Mouse (Mus musculus): ENCODE measurements around the gene Smurf1. TPM values are rescaled to one million over a fixed set of nuclear protein-coding genes. Genes with fewer than 3 reads are reported as not detected.

The Smurf1 gene
- polyA plus RNA-seq, 1 experiment from 2014 or later = 11.6 TPM

DNA sequence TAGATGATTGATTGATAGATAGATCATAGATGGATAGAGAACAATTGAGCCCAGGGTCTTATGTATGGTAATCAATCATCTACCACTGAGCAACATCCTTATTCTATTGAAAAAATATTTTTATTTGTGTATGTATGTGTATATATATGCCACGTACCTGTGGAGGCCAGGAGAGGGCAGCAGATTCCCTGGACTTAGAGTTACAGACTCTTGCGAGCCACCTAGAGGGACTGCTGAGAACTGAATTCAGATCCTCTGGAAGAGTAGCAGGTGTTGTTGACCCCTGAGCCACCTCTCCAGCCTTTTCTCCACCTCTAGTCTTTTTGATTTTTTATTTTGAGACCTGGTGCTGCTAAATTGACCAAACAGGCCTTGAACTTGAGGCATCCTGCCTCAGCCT lies 32.8 kb upstream of the Smurf1 start:
- Histone ChIP-seq H3K36me3 (ENCODE audit: control insufficient read depth, insufficient read depth, low read length) (no peaks in the 10 kb centered on the region), H3K9ac (ENCODE audit: low read length) (no peak overlapping the region), H3K27ac (replicated peaks) (no peak overlapping the region), H3K9me3 (ENCODE audit: control insufficient read depth, low read length) (no peaks in the 10 kb centered on the region), H3K4me3 (ENCODE audit: low read depth, low read length) (no peak overlapping the region), H3K4me1 (replicated peaks; ENCODE audit: control insufficient read depth, insufficient read depth) (no peaks in the 10 kb centered on the region), H3K27me3 (ENCODE audit: control insufficient read depth, insufficient read depth, low read length) (no peaks in the 10 kb centered on the region), H3K4me2 (replicated peaks; ENCODE audit: low read depth) (no peak overlapping the region)
- no peak for TF ChIP-seq EP300 (optimal IDR thresholded peaks at IDR 0.05)
- TF ChIP-seq CTCF (IDR thresholded peaks at IDR 0.05; ENCODE audit: low read depth) = peak; percentile 74
- DNase-seq (ENCODE audit: low spot score) (peak; percentile 47), ATAC-seq (ENCODE audit: low FRiP score, low TSS enrichment) (no peak)
- whole genome bisulfite sequencing = 45% methylated on average over 2 of the region's 2 CpGs

GRCm38 (mm10) chr5:144990481-144990880 lies 24.8 kb upstream of the Smurf1 start:
- no peak overlapping the region for H3K9ac ChIP-seq (ENCODE audit: low read length)
- no peak for ATAC-seq (ENCODE audit: low FRiP score, low TSS enrichment)
- no peak for DNase-seq (ENCODE audit: low spot score)
- WGBS = 64% methylated on average over 5 of the region's 5 CpGs
- H3K27me3 ChIP-seq (ENCODE audit: control insufficient read depth, insufficient read depth, low read length) = no peaks in the 10 kb centered on the region
- H3K4me1 ChIP-seq (replicated peaks; ENCODE audit: control insufficient read depth, insufficient read depth) = no peaks in the 10 kb centered on the region
- no peaks in the 10 kb centered on the region for H3K36me3 ChIP-seq (ENCODE audit: control insufficient read depth, insufficient read depth, low read length)
- no peak overlapping the region for H3K27ac ChIP-seq (replicated peaks)
- no peaks in the 10 kb centered on the region for H3K9me3 ChIP-seq (ENCODE audit: control insufficient read depth, low read length)
- H3K4me2 ChIP-seq (replicated peaks; ENCODE audit: low read depth) = no peak overlapping the region
- TF ChIP-seq EP300 (optimal IDR thresholded peaks at IDR 0.05) (no peak), CTCF (IDR thresholded peaks at IDR 0.05; ENCODE audit: low read depth) (no peak)
- H3K4me3 ChIP-seq (ENCODE audit: low read depth, low read length) = no peak overlapping the region

DNA sequence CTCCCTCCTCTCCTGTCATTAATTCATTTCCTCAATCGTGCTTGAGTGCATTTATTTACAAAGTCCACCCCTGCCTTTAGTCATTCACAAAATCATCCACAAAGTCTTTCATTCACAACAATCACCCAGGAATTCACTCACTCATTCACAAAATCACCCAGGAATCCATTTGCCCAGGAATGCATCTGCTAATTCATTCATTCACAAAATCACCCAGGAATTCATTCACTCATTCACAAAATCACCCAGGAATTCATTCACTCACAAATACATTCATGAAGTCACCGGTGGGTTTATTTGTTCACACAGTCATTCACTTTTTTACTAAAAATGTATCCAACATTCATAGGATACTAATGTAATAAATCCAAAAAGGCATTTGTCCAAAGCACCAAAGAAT lies 24.4 kb upstream of the Smurf1 start:
- 58% methylated on average over 2 of the region's 2 CpGs for WGBS
- no peak for DNase-seq (ENCODE audit: low spot score)

DNA sequence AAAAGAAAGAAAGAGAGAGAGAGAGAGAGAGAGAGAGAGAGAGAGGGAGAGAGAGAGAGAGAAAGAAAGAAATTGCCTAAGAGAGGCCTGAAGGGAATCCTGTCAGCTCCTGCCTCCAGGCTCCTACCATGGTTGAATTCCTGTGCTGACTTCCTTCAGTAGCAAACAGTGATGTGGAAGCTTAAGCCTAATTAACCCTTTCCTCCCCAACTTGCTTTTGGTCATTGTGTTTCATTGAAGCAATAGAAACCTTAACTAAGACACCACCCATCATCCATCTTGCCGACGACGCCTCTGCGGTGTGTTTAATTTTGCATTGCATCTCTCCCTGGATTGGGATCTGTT lies 23.4 kb upstream of the Smurf1 start:
- Histone ChIP-seq H3K4me2 (replicated peaks; ENCODE audit: low read depth) (no peak overlapping the region), H3K9me3 (ENCODE audit: control insufficient read depth, low read length) (peaks cover 3% of the 10 kb centered on the region; the same call in 1 of the 2 replicates), H3K27ac (replicated peaks) (no peak overlapping the region), H3K9ac (ENCODE audit: low read length) (no peak overlapping the region), H3K4me3 (ENCODE audit: low read depth, low read length) (no peak overlapping the region), H3K36me3 (ENCODE audit: control insufficient read depth, insufficient read depth, low read length) (no peaks in the 10 kb centered on the region), H3K4me1 (replicated peaks; ENCODE audit: control insufficient read depth, insufficient read depth) (no peaks in the 10 kb centered on the region), H3K27me3 (ENCODE audit: control insufficient read depth, insufficient read depth, low read length) (no peaks in the 10 kb centered on the region)
- DNase-seq (ENCODE audit: low spot score) = no peak
- no peak for TF ChIP-seq EP300 (optimal IDR thresholded peaks at IDR 0.05)
- no peak for TF ChIP-seq CTCF (IDR thresholded peaks at IDR 0.05; ENCODE audit: low read depth)
- 72% methylated on average over 4 of the region's 4 CpGs for WGBS
- ATAC-seq (ENCODE audit: low FRiP score, low TSS enrichment) = peak; percentile 51; the same call in 1 of the 2 replicates

More for the DNA sequence above, 24.4 kb upstream of the Smurf1 start:
- ATAC-seq (ENCODE audit: low FRiP score, low TSS enrichment) = no peak
- Histone ChIP-seq H3K4me2 (replicated peaks; ENCODE audit: low read depth) (no peak overlapping the region), H3K36me3 (ENCODE audit: control insufficient read depth, insufficient read depth, low read length) (no peaks in the 10 kb centered on the region), H3K27me3 (ENCODE audit: control insufficient read depth, insufficient read depth, low read length) (no peaks in the 10 kb centered on the region), H3K9me3 (ENCODE audit: control insufficient read depth, low read length) (no peaks in the 10 kb centered on the region), H3K4me1 (replicated peaks; ENCODE audit: control insufficient read depth, insufficient read depth) (no peaks in the 10 kb centered on the region), H3K27ac (replicated peaks) (no peak overlapping the region), H3K9ac (ENCODE audit: low read length) (no peak overlapping the region), H3K4me3 (ENCODE audit: low read depth, low read length) (no peak overlapping the region)
- TF ChIP-seq EP300 (optimal IDR thresholded peaks at IDR 0.05) (no peak), CTCF (IDR thresholded peaks at IDR 0.05; ENCODE audit: low read depth) (no peak)

DNA sequence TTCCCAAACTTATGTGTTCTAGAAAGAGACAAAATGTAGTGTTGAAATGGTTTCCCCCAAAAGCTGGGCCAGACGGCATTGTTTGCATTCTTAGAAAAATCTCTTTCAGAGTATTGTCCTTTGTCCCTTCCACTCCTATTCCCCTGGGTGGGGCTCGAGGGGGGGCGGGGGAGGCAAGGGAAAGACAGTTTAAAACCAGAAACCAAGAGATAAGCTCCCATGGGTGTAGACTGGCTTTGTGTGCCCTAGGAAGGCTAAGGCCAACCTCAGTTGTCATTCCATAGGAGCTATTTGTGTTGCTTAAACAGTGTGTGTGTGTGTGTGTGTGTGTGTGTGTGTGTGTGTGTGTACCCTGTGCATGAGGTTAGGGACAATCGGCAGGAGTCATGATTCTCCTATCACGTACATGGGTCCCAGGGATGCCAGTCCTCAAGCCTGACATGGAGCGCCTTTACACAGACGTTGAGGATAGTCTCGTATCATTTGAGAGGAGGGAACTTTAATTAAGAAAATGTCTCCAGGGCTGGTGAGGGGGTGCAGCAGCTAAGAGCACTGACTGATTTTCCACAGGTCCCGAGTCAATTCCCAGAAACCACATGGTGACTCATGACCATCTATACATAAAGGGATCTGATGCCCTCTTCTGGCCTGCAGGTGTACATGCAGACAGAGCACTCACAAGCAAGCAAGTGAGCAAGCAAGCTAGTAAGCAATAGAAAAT lies 22.9 kb upstream of the Smurf1 start:
- Histone ChIP-seq H3K4me3 (ENCODE audit: low read depth, low read length) (no peak overlapping the region), H3K4me1 (replicated peaks; ENCODE audit: control insufficient read depth, insufficient read depth) (no peaks in the 10 kb centered on the region), H3K36me3 (ENCODE audit: control insufficient read depth, insufficient read depth, low read length) (no peaks in the 10 kb centered on the region), H3K27me3 (ENCODE audit: control insufficient read depth, insufficient read depth, low read length) (no peaks in the 10 kb centered on the region), H3K4me2 (replicated peaks; ENCODE audit: low read depth) (no peak overlapping the region), H3K9ac (ENCODE audit: low read length) (no peak overlapping the region), H3K9me3 (ENCODE audit: control insufficient read depth, low read length) (peaks cover 3% of the 10 kb centered on the region; the same call in 1 of the 2 replicates), H3K27ac (replicated peaks) (no peak overlapping the region)
- peak; percentile 60 for DNase-seq (ENCODE audit: low spot score)
- WGBS = 32% methylated on average over 9 of the region's 9 CpGs
- peak; percentile 89 for TF ChIP-seq CTCF (IDR thresholded peaks at IDR 0.05; ENCODE audit: low read depth)
- TF ChIP-seq EP300 (optimal IDR thresholded peaks at IDR 0.05) = no peak
- peak; percentile 84 for ATAC-seq (ENCODE audit: low FRiP score, low TSS enrichment)

DNA sequence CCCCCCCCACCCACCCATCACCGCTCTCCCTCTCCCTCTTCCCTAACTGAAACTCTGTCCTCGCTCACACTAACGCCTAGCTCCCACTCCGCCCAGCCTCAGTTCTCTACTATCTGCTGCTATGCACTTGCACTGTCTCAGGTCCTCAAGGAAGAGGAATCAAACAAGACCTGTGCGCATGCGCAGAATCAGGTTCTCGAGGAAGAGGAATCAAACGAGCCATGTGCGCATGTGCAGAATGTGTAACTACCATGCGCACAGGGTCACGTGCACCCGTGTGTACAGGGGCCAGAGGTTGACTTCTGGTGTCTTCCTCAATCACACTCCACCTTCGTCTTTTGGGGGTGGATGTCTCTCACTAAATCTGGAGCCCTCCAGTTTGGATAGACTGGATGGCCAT lies 21.9 kb upstream of the Smurf1 start:
- TF ChIP-seq CTCF (IDR thresholded peaks at IDR 0.05; ENCODE audit: low read depth) (no peak), EP300 (optimal IDR thresholded peaks at IDR 0.05) (no peak)
- no peak overlapping the region for H3K27ac ChIP-seq (replicated peaks)
- no peak for DNase-seq (ENCODE audit: low spot score)

More for the DNA sequence above, 21.9 kb upstream of the Smurf1 start:
- WGBS = 89% methylated on average over 13 of the region's 13 CpGs
- ATAC-seq (ENCODE audit: low FRiP score, low TSS enrichment) = no peak
- H3K9ac ChIP-seq (ENCODE audit: low read length) = no peak overlapping the region
- no peaks in the 10 kb centered on the region for H3K4me1 ChIP-seq (replicated peaks; ENCODE audit: control insufficient read depth, insufficient read depth)
- H3K4me2 ChIP-seq (replicated peaks; ENCODE audit: low read depth) = no peak overlapping the region
- H3K9me3 ChIP-seq (ENCODE audit: control insufficient read depth, low read length) = peaks cover 3% of the 10 kb centered on the region; the same call in 1 of the 2 replicates
- no peaks in the 10 kb centered on the region for H3K36me3 ChIP-seq (ENCODE audit: control insufficient read depth, insufficient read depth, low read length)
- no peak overlapping the region for H3K4me3 ChIP-seq (ENCODE audit: low read depth, low read length)
- H3K27me3 ChIP-seq (ENCODE audit: control insufficient read depth, insufficient read depth, low read length) = no peaks in the 10 kb centered on the region
